Mouse (Mus musculus) urinary bladder, postnatal 25 days (tissue): Measurements from ENCODE around the gene Wdr89.

Experiments used
- DNase-seq: peaks from one replicate; pipeline ENCODE4 v3.0.0; 2022; ENCODE audit warnings: low spot score

The Wdr89 gene

GRCm38 (mm10) chr12:75612711-75613110, 56.6 kb downstream of the Wdr89 start:
- no peak for DNase-seq

- DNase-seq: no peak
Observed at GRCm38 (mm10) chr12:75599490-75599889, 69.8 kb downstream of the Wdr89 start.

GRCm38 (mm10) chr12:75598988-75599387, 70.3 kb downstream of the Wdr89 start:
- no peak for DNase-seq

GRCm38 (mm10) chr12:75597707-75598106, 71.6 kb downstream of the Wdr89 start:
- DNase-seq: no peak

- DNase-seq: peak; percentile 97
Observed at GRCm38 (mm10) chr12:75596154-75597002, 73.0 kb downstream of the Wdr89 start, which contains the start of gene Ppp2r5e. Gene Ppp2r5e (minus strand): TSS chr12:75596245.

GRCm38 (mm10) chr12:75595291-75596153, 73.8 kb downstream of the Wdr89 start:
- DNase-seq: peak; percentile 26

GRCm38 (mm10) chr12:75594404-75594803, 74.9 kb downstream of the Wdr89 start:
- DNase-seq: no peak

- DNase-seq: no peak
Observed at GRCm38 (mm10) chr12:75593817-75594216, 75.5 kb downstream of the Wdr89 start.

GRCm38 (mm10) chr12:75587501-75587900, 81.8 kb downstream of the Wdr89 start:
- no peak for DNase-seq

- no peak for DNase-seq
Observed at GRCm38 (mm10) chr12:75583776-75584175, 85.6 kb downstream of the Wdr89 start.
